Mouse (Mus musculus) small intestine, adult 2 months (tissue): ENCODE results near the gene Man1a2. TPM values are rescaled to one million over a fixed set of nuclear protein-coding genes. Genes with fewer than 3 reads are reported as not detected.
A peak's percentile ranks its signal among the peaks of the same experiment; 100 is the strongest.

ENCODE experiments used
- H3K27ac ChIP-seq: fragments of 200-500 bp; 2 replicates; pipeline ENCODE4 v1.5.1; 2012; ENCODE audit warnings: low read depth, low read length, control low read depth, inconsistent platforms; ENCODE audit not compliant: insufficient read depth
- H3K27me3 ChIP-seq: fragments of 200-500 bp; 2 replicates; pipeline ENCODE4 v1.6.1; 2012; ENCODE audit warnings: mild to moderate bottlenecking, moderate library complexity, low read length, inconsistent platforms; ENCODE audit not compliant: control insufficient read depth, insufficient read depth
- H3K36me3 ChIP-seq: fragments of 200-500 bp; 2 replicates; pipeline ENCODE4 v1.6.1; 2012; ENCODE audit warnings: mild to moderate bottlenecking, low read length, control low read depth, inconsistent platforms; ENCODE audit not compliant: control insufficient read depth, insufficient read depth
- H3K4me1 ChIP-seq: fragments of 200-500 bp; 2 replicates; pipeline ENCODE4 v1.6.1; 2012; ENCODE audit warnings: low read length, inconsistent platforms, mixed read lengths; ENCODE audit not compliant: control insufficient read depth, insufficient read depth, insufficient read length
- H3K4me3 ChIP-seq: fragments of 200-500 bp; 2 replicates; pipeline ENCODE4 v1.5.1; 2012; ENCODE audit warnings: low read depth, mild to moderate bottlenecking, control low read depth, inconsistent platforms, low read length, moderate library complexity
- CTCF ChIP-seq: fragments of 200-500 bp; IDR thresholded peaks from 2 replicates; pipeline ENCODE4 v1.5.1; 2012; ENCODE audit warnings: low read depth, mild to moderate bottlenecking, control low read depth, inconsistent platforms, low read length, moderate library complexity, mixed read lengths; ENCODE audit not compliant: insufficient replicate concordance, insufficient read length; ENCODE audit errors: extremely low read depth
- POLR2A ChIP-seq: fragments of 200-500 bp; IDR thresholded peaks from 2 replicates; pipeline ENCODE4 v1.6.1; 2012; ENCODE audit warnings: low read depth, mild to moderate bottlenecking, control low read depth, inconsistent platforms, low read length, moderate library complexity
- WGBS: fragments of 180-500 bp; shearing (Covaris S2); methylation state at CpG from one replicate; pipeline ENCODE4 v1.1.7; 2018; 5-methylcytosine and 5-hydroxymethylcytosine counted together
- polyA plus RNA-seq: library from polyadenylated mRNA; depleted of rRNA; stranded (reverse); fragments of >200 nt; gene quantifications from 2 replicates; pipeline ENCODE4 v1.2.3, GENCODE M21; 2012

The Man1a2 gene
- polyA plus RNA-seq, 1 experiment, result 31.1 TPM

DNA sequence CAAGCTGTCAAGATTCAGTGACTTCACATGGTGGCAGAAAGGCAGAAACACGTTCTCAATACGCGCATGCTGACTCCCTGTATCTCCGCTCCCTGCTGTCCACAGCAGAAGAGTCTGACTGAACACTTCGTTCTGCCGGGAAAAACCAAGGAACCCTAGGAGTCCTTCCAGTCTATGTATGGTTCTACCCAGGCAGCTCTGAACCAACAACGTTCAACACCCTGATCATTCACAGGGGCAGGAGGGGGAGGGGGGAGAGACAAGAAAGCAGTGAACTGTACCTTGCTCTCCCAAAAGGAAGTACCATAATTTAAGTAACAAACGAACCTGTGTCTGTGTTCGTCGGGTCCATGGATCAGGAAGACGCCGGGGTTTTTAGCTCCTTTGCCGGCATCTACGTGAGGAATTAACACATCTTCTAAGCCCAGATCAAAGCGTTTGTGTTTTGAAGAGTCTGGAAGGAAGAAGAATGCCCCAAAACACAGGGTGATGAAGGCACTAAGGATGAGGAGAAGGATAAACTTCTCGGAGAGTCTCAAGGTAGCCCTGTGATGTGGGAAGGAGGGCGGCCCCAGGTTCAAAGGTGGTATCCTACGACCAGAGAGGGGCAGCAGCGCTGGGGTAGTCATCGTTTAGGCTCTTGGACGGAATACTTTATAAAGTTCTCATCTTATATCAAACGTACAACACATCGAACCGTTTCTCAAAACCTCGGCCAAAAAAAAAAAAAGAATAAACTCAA lies 898 bp downstream of the Man1a2 start:
- no peak for TF ChIP-seq CTCF
- peak overlapping the region; percentile 60 for H3K27ac ChIP-seq
- WGBS, result under 1% methylated on average over 25 of the region's 25 CpGs

DNA sequence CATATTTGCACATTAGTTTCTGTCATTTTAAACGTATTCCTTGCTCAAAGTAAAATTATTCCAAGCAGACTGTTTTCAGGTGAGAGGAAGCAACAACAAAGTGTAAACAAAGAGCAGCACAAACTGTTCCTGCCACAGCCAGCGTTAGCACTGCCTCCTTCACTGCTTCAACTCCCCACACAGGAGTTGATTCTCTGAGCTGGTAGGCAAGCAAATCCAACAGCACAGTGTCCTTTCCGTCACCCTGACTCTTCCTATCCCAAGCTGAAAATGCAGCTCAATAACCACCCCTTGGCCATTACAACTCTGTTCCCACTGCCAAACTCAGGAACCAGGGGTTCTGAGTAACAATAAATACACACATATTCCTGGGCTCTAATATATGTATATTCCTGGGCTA lies 2.5 kb downstream of the Man1a2 start:
- WGBS, result 10% methylated on average over 3 of the region's 3 CpGs
- Histone ChIP-seq H3K27me3 (no peaks in the 10 kb centered on the region), H3K4me1 (peaks cover 19% of the 10 kb centered on the region), H3K36me3 (no peaks in the 10 kb centered on the region), H3K27ac (no peak overlapping the region), H3K4me3 (peak overlapping the region; percentile 52)
- TF ChIP-seq POLR2A (no peak), CTCF (no peak)

More for the DNA sequence above, 898 bp downstream of the Man1a2 start:
- Histone ChIP-seq H3K36me3 (no peaks in the 10 kb centered on the region), H3K27me3 (no peaks in the 10 kb centered on the region), H3K4me3 (peak overlapping the region; percentile 79), H3K4me1 (peaks cover 13% of the 10 kb centered on the region)

DNA sequence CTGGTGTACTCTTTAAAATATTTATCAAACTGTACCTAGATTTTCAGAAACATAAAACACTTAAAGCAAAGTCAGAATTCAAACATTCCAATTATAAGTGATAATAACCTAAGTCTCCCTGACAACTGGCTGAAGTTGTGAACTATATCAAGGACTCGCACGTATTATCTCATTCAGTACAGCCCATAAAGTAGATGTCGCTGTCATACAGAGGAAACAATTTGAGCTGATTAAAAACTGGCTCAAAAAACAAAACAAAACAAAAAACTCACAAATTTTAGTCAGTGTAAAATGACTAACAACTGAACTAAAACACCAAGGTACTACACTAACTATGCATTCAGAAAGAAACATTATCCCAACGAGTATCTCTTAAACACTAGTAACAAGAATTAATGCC lies 3.0 kb downstream of the Man1a2 start:
- Histone ChIP-seq H3K27ac (no peak overlapping the region), H3K27me3 (no peaks in the 10 kb centered on the region), H3K36me3 (no peaks in the 10 kb centered on the region), H3K4me3 (no peak overlapping the region), H3K4me1 (peaks cover 22% of the 10 kb centered on the region)
- TF ChIP-seq CTCF (no peak), POLR2A (no peak)
- 6% methylated on average over 4 of the region's 4 CpGs for WGBS

DNA sequence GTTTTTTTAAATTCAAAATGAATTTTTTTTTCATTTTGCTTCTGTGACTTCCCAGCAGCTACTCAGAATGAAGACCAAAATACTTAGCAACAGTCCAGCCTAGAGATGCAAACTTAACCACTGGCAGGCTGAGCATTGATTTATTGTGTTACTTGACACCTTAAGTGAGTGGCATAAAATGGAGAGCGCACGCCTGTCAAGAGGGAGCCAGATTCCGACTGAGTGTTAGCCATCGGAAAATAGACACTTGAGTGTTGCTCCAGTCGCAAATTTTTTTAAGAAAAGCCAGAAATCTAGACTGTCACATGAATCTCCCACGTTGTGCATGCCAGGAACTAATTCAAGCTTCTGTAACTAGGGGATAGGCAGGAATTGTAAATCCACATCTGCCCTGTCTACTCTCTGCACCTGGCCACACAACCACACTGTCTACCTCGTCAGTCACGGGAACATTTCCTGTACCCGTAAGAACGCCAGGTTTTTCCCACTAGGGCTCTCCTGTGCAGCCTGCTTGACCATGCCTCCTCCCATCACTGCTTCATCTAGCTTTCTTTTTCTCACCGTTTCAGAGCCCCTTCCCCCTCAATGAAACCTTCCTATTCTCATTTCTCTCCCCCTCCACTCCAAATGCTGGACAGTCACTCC lies 3.7 kb downstream of the Man1a2 start:
- Histone ChIP-seq H3K27ac (no peak overlapping the region), H3K4me3 (peak overlapping the region; percentile 39), H3K36me3 (no peaks in the 10 kb centered on the region), H3K4me1 (peaks cover 22% of the 10 kb centered on the region), H3K27me3 (no peaks in the 10 kb centered on the region)
- TF ChIP-seq CTCF (no peak), POLR2A (no peak)
- WGBS, result 15% methylated on average over 11 of the region's 11 CpGs

DNA sequence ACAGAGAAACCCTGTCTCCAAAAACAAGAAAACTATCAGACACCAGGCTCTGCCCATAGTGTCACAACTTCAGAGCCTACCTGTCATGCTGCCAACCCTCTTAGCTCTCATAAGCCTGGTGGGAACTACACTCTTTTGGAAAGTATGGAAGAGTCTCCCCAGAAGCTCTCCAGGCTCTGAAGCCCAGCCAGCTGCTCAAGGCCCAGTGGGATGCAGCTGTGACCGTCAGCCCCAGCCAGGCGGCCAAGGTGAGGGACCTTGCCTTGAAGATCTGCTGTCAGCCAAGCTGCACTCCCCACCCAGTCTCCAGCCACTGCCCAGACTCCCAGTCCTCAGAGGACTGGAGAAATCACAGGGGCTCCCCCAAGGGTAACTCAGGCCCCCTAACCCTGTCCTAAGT lies 5.1 kb downstream of the Man1a2 start:
- H3K36me3 ChIP-seq, result no peaks in the 10 kb centered on the region
- peaks cover 22% of the 10 kb centered on the region for H3K4me1 ChIP-seq
- no peak overlapping the region for H3K27ac ChIP-seq
- no peak overlapping the region for H3K4me3 ChIP-seq
- WGBS, result 74% methylated on average over 2 of the region's 2 CpGs
- TF ChIP-seq POLR2A (no peak), CTCF (no peak)
- H3K27me3 ChIP-seq, result no peaks in the 10 kb centered on the region

DNA sequence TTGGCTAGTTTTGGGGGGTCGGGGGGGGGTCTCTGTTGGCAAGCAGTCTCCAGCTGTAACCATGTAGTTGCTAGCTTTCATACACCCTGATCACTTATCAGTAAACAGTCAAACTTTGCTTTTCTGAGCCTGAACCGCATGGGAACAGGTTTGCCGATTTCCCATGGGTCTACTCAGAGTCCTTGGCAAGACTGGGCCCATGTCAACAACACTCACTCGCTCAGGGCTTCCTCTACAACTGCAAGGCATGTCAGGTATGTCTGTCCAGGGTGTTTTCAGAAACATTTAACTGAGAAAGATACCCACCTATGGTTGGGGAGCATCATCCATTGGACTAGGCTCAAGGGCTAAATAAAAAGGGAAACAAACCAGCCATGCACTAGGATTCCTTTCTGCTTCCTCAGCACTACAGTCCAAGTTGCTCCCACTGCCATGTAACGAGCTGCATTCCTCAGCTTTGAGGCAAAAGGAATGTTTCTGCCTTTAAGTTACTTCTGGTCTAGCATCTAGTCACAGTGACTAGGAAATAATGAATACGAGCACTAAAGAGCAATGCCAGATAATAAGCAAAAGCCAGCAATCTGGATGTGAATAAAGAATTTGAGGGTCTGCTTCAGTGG lies 6.2 kb downstream of the Man1a2 start:
- Histone ChIP-seq H3K27me3 (no peaks in the 10 kb centered on the region), H3K36me3 (no peaks in the 10 kb centered on the region), H3K27ac (no peak overlapping the region), H3K4me1 (peaks cover 22% of the 10 kb centered on the region), H3K4me3 (no peak overlapping the region)
- TF ChIP-seq POLR2A (no peak), CTCF (no peak)
- WGBS, result 71% methylated on average over 6 of the region's 6 CpGs

DNA sequence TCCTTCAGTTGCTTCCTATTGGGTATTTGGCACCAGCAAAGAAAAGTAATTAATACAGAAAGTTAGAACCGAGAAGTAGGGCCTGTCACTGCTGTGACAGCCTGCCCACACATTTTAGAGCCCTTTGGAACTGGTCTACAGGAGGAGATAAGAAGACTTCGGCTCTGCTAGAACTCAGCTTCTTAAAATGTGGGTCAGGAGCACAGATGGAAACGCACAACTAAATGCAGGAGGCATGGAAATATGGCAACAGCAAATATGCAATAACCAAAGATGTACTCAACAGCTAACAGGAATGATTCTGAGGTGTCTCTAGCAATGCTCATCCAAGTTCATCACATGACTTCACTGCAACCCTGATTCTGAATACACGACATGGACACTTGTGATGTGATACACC lies 10.2 kb downstream of the Man1a2 start:
- peaks cover 13% of the 10 kb centered on the region for H3K4me1 ChIP-seq
- no peak overlapping the region for H3K4me3 ChIP-seq
- TF ChIP-seq POLR2A (no peak), CTCF (no peak)
- no peak overlapping the region for H3K27ac ChIP-seq
- no peaks in the 10 kb centered on the region for H3K36me3 ChIP-seq
- 45% methylated on average over 4 of the region's 4 CpGs for WGBS
- no peaks in the 10 kb centered on the region for H3K27me3 ChIP-seq
